Mouse (Mus musculus) G1E (cell line): ENCODE results near the gene Gm6760. TPM values are rescaled to one million over a fixed set of nuclear protein-coding genes. Genes with fewer than 3 reads are reported as not detected.

Source experiments
- ATAC-seq: 2 replicates; pipeline ENCODE4 v1.8.0; 2016; ENCODE audit warnings: mild to moderate bottlenecking; ENCODE audit not compliant: insufficient number of reproducible peaks, poor library complexity, low FRiP score, severe bottlenecking; ENCODE audit errors: extremely low read depth
- DNase-seq: peaks from one replicate; pipeline ENCODE4 v3.0.0; 2012; ENCODE audit warnings: low spot score
- H3K27me3 ChIP-seq: 2 replicates; pipeline ENCODE4 v1.6.1; 2012; ENCODE audit warnings: mild to moderate bottlenecking, low read length, inconsistent platforms; ENCODE audit not compliant: insufficient read depth
- H3K36me3 ChIP-seq: replicated peaks from 2 replicates; pipeline ENCODE3; 2012; ENCODE audit warnings: mild to moderate bottlenecking, inconsistent platforms
- H3K4me1 ChIP-seq: 2 replicates; pipeline ENCODE4 v1.6.1; 2012; ENCODE audit warnings: low read depth, low read length, inconsistent platforms, mixed read lengths; ENCODE audit not compliant: insufficient read depth
- H3K4me3 ChIP-seq: 2 replicates; pipeline ENCODE4 v1.5.1; 2012; ENCODE audit warnings: low read depth, mild to moderate bottlenecking, inconsistent platforms, low read length, moderate library complexity, mixed read lengths
- H3K9me3 ChIP-seq: replicated peaks from 2 replicates; pipeline ENCODE4 v1.6.1; 2012; ENCODE audit warnings: inconsistent platforms
- CTCF ChIP-seq: IDR thresholded peaks from 2 replicates; pipeline ENCODE4 v1.5.1; 2012; ENCODE audit warnings: low read depth, low read length, inconsistent platforms, mixed read lengths
- GATA1 ChIP-seq: IDR thresholded peaks from 2 replicates; pipeline ENCODE4 v1.6.1; 2012; ENCODE audit warnings: borderline replicate concordance, low read length, inconsistent platforms, mixed read lengths
- GATA2 ChIP-seq: IDR thresholded peaks from 2 replicates; pipeline ENCODE4 v1.6.1; 2012; ENCODE audit warnings: low read depth, low read length, inconsistent platforms, borderline replicate concordance
- POLR2AphosphoS5 ChIP-seq: IDR thresholded peaks from 2 replicates; pipeline ENCODE4 v1.6.1; 2012; ENCODE audit warnings: low read depth, low read length, inconsistent platforms; ENCODE audit not compliant: insufficient replicate concordance
- TAL1 ChIP-seq: conservative IDR thresholded peaks from 2 replicates; pipeline ENCODE4 v1.6.1; 2012; ENCODE audit warnings: low read depth, low read length, inconsistent platforms, mixed read lengths
- polyA plus RNA-seq: library from polyadenylated mRNA; stranded (reverse); fragments of >175 nt; gene quantifications from 2 replicates; pipeline ENCODE4 v1.2.3, GENCODE M21; 2012
- total RNA-seq, 2 experiments: library from RNA; stranded (forward) in 1 of 2; stranded (reverse) in 1 of 2; fragments of 200-1000 nt in 1 of 2; fragments of >200 nt in 1 of 2; fragmentation: Nextera tagmentation in 1 of 2; gene quantifications; 2 replicates each; pipeline ENCODE4 v1.2.3; 2014 to 2017

Gene Gm6760
- total RNA-seq (2014; fragmentation: Nextera tagmentation) (not detected in 2 replicates), total RNA-seq (2017) (not detected in 2 replicates), polyA plus RNA-seq (not detected in 2 replicates)

GRCm38 (mm10) chrX:64152098-64152497, at the start of gene Gm6760:
TSS of gene Gm6760 (minus strand) at chrX:64152198.
- no peak for TF ChIP-seq TAL1
- TF ChIP-seq POLR2AphosphoS5: no peak
- no peak for TF ChIP-seq CTCF
- TF ChIP-seq GATA1: no peak
- TF ChIP-seq GATA2: no peak
- Histone ChIP-seq H3K4me1 (no peaks in the 10 kb centered on the region), H3K36me3 (no peaks in the 10 kb centered on the region), H3K4me3 (no peak within 1 kb of the TSS), H3K27me3 (no peaks in the 10 kb centered on the region), H3K9me3 (no peaks in the 10 kb centered on the region)
- ATAC-seq: no peak
- DNase-seq: no peak

GRCm38 (mm10) chrX:64181246-64181645, 29.2 kb upstream of the Gm6760 start:
- no peak for TF ChIP-seq GATA2
- no peak for TF ChIP-seq TAL1
- TF ChIP-seq CTCF: no peak
- TF ChIP-seq POLR2AphosphoS5: no peak
- no peak for TF ChIP-seq GATA1
- DNase-seq: no peak
- no peaks in the 10 kb centered on the region for H3K9me3 ChIP-seq
- no peak overlapping the region for H3K4me3 ChIP-seq
- no peak for ATAC-seq
- no peaks in the 10 kb centered on the region for H3K27me3 ChIP-seq
- no peaks in the 10 kb centered on the region for H3K36me3 ChIP-seq
- no peaks in the 10 kb centered on the region for H3K4me1 ChIP-seq

- Histone ChIP-seq H3K9me3 (no peaks in the 10 kb centered on the region), H3K27me3 (no peaks in the 10 kb centered on the region), H3K36me3 (no peaks in the 10 kb centered on the region), H3K4me1 (no peaks in the 10 kb centered on the region), H3K4me3 (no peak within 1 kb of the TSS)
- DNase-seq (no peak), ATAC-seq (no peak)
- no peak for TF ChIP-seq CTCF
- TF ChIP-seq POLR2AphosphoS5: no peak
- TF ChIP-seq GATA1: no peak
- no peak for TF ChIP-seq TAL1
- no peak for TF ChIP-seq GATA2
Observed at GRCm38 (mm10) chrX:64173248-64173647, 21.2 kb upstream of the Gm6760 start, which contains the start of gene 3830417A13Rik. TSS of gene 3830417A13Rik (plus strand) at chrX:64173548.

Other genes with a start within 250 kb of the Gm6760 start
- not detected in 2 replicates for gene 3830417A13Rik, start 21.4 kb upstream of the Gm6760 start, total RNA-seq (2014; fragmentation: Nextera tagmentation)
- gene 3830417A13Rik, start 21.4 kb upstream of the Gm6760 start, total RNA-seq (2017): not detected in 2 replicates
- not detected in 2 replicates for gene 3830417A13Rik, start 21.4 kb upstream of the Gm6760 start, polyA plus RNA-seq
- gene Slitrk4, start 124.8 kb upstream of the Gm6760 start, total RNA-seq (2014; fragmentation: Nextera tagmentation): not detected in 2 replicates
- under 0.01 and 0.06 TPM in 2 replicates for gene Slitrk4, start 124.8 kb upstream of the Gm6760 start, total RNA-seq (2017)
- gene Slitrk4, start 124.8 kb upstream of the Gm6760 start, polyA plus RNA-seq: not detected in 2 replicates